Mouse (Mus musculus) cerebellum, adult 11 months (tissue): Measurements from ENCODE around the gene Ttll9.
A peak's percentile ranks its signal among the peaks of the same experiment; 100 is the strongest.

ENCODE experiments used
- DNase-seq: peaks from one replicate; pipeline ENCODE4 v3.0.0; 2022

Gene Ttll9

GRCm38 (mm10) chr2:152962091-152962793, at the start of gene Ttll9:
Gene Ttll9, plus strand, starts transcription at chr2:152962485.
- peak; percentile 69 for DNase-seq

DNA sequence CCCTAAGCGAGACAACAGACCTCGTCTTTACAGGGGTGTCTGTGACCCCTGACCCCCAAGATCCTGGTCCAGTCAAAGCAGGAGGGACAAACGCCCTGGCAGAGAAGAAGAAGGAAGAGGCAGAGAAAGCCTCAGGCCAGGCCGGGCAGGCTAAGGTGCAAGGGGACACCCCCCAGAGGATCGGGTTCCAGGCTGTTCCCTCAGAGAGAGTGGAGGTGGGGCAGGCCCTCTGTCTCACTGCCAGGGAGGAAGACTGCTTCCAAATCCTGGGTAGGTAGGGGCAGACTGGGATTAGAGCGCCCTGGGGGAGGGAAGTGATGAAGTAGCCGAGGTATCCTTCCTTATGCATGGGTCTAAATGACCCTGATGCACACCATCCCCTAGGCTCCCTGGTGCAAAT, 48.8 kb upstream of the Ttll9 start:
- DNase-seq, result no peak

- peak; percentile 85 for DNase-seq
These were observed 47.8 kb upstream of the Ttll9 start for GRCm38 (mm10) chr2:152914310-152915120.

GRCm38 (mm10) chr2:152915453-152915852, 46.8 kb upstream of the Ttll9 start:
- DNase-seq, result no peak

GRCm38 (mm10) chr2:152916111-152916510, 46.2 kb upstream of the Ttll9 start:
- DNase-seq, result no peak

GRCm38 (mm10) chr2:152917671-152918070, 44.6 kb upstream of the Ttll9 start:
- no peak for DNase-seq

DNA sequence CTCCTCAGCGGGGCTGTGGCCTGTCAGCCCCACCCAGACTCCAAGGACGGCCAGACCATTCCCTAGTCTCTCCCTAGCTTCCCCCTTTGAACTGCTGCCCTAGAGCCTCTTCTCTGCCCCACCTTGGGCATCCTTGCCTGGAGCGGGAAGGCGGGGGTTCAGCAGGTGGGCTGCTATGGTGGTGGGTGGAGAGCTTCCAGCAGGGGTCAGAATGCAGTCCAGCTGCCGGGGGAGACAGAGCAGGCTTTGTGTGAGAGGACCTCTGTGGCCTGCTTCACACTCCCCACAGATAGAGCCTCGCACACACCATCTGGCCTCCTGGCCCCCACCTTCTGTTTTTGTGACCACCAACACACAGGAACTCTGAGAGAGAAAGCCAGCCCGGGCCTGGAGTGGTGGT, 39.9 kb upstream of the Ttll9 start:
- DNase-seq, result no peak

DNA sequence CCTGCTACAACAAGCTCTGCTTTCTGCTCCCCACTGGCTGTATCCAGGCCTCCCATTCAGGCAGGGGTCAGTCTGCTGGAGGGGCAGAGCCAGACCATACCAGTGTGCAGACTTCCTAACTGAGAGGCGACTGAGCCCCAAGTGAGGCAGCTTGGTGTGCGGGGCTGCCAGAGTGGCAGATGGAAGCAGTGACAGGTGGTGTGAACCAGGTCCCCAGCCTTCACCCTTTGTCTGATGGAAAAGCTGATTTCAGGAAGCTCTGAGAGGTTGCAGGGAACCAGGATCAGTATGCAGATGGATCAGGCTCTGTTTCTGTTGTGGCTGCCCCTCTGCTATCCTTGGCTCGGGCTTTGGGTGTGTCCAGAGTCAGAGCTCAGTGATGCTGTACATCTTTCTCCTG, 38.7 kb upstream of the Ttll9 start:
- peak; percentile 57 for DNase-seq

DNA sequence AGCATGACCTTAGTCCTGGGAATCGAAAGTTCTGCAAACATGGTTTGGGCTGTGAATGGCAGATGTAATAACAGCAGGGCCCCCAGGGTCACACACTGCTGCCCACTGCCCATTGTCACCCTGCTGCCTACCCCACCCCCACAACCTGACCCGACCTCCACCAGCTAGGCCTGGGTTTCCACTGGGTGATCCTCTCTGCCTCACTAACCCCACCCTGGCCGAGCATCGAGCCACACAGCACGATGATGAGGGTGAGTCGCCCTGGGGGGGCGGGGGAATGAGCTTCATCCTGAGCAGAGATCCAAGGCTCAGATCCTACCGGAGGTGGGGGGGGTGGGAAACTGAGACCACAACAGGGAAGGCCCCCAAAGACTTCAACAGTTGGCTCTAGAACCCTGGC, 38.2 kb upstream of the Ttll9 start:
- no peak for DNase-seq

- DNase-seq, result no peak
These were observed 37.7 kb upstream of the Ttll9 start for GRCm38 (mm10) chr2:152924543-152924942.

DNA sequence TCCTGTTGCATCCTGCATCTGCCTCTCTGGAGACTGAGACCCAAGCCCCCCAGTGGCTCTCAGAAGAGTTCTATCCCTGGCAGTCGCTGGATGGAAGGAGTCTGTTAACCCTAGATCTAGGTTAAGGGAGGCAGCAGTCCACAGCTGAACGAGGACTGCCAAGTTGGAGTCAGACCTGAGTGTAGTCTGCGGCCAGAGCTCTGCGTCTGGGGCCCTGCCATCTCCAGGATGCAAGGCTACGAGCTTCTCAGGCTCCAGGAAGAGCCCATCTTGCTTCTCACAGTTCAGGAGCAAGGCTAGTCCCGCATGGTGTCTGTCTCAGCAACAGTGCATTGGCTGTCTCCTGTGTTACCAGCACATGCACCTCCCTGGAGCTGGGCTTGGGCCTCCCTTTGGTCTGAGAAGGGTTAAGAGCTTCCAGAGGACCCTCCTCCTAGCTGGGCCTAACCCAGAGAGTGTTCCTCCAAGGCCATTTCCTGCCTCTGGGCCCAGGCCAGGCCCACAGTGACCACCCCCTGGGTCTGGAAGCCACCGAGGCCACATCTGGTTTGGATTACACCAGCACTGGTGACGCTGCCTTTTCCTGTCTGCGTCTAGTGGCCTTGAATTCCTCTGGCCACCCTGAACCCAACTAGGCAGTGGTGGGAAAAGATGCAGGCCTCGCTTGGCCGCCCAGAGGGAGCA, 37.0 kb upstream of the Ttll9 start:
- no peak for DNase-seq

- DNase-seq, result no peak
These were observed 35.4 kb upstream of the Ttll9 start for GRCm38 (mm10) chr2:152926896-152927295.

DNA sequence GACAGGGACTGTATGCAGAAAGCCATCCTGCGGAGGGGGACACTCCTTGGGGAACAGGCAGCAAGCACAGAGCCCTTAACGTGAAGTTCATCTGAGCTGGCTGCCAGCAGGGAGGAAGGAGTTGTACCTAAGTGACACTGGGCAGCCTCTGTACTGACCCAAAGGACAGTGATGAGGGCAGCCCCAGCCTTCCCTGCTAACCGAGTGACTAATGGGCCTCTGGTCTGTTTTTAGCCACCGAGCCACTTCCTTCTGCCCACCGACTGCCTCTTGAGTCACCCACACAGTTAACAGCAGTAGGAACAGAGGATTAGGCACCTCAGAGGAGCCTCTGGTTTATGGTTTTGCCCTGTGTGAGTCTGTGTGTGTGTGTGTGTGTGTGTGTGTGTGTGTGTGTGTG, 34.9 kb upstream of the Ttll9 start:
- no peak for DNase-seq

GRCm38 (mm10) chr2:152928219-152928987, 33.9 kb upstream of the Ttll9 start:
- no peak for DNase-seq

DNA sequence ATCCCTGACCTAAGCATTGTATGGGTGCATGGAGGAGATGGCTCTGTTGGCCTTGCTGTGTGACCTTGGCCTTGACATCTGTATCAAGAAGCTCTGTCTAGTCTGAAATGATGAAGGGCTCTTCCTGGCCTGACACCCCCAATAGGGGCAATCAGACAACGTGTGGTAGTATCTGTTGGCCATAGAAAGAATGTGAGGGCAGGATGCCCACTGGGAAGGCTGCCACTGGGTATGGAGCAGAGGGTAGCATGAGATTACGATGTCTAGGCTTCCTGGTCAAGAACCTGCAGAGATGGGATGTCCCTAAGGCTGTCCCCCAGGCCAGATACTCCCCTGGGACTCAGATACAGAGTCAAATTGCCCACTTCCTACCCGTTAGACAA, 33.3 kb upstream of the Ttll9 start:
- DNase-seq, result no peak

- no peak for DNase-seq
These were observed 32.0 kb upstream of the Ttll9 start for GRCm38 (mm10) chr2:152930276-152930675.

DNA sequence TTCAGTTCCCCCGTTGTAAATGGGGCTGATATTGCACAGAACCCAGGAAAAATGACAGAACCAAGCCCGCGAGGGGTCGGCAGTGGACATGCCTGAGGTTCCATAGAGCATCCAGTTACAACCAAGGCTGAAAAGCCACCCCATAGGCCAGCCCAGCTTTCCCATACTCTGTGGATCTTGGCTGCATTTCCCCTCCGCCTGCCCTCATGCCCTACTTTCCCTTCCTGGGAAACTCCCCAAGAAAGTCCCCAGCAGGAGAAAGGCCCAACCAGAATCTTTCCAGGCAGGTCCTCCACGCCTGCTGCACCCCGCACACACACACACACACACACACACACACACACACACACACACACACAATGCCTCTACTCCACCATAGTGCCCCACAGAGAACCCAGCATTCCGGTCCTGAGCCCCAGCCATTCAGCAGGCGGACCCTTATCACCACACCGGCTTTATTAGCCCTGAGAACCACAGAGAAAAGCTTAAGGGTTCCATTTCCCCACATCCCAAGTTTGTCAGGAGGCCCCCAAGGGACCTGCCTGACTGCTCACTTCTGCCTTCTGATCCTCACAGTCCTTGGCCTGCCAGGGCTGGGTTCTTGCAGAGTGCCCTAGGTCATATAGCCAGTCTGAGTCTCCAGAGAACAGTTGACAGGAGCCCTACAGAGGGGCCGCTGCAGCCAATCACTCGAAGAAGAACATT, 30.7 kb upstream of the Ttll9 start:
- DNase-seq, result no peak

- no peak for DNase-seq
These were observed 29.2 kb upstream of the Ttll9 start, which contains the start of gene Foxs1 for GRCm38 (mm10) chr2:152933048-152933447. Gene Foxs1, minus strand, starts transcription at chr2:152933208.

DNA sequence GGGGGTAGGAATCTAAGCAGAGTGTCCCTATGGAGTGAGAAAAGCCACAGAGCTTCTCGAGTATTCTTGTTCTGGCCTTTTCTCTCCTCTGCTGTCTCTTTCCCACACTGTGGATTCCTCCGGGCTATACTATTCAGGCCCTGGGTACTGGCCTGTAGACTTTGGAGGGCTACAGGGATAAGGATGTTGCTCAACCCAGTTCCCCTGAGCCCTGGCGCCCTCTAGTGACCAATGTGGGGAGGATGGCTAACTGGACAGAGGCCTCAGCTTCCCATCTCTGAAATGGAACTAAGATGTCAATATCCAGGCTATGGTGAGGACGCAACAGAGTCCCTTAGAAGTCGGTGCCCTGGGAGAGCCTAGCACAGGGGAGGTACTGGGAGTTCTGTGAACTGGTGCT, 28.7 kb upstream of the Ttll9 start:
- peak; percentile 53 for DNase-seq

DNA sequence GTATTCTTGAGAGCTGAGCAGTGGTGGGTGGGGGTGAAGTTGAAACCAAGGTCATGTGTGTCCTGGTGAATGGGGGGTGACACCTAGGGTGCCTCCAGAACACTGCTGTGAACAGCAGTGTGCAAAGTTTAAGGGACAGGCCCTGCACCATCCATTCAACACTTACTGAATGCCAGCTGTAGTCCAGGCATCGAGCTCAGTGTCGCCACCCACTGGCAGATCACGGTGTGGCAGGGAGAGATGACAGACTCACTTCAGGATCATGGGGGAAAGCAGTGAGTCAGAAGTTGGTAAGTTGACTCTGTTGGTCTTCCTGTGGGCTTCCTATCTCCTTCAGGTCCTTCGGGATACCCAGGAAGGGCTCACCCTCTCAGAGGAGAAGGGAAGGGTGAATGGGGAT, 22.4 kb upstream of the Ttll9 start:
- no peak for DNase-seq

- no peak for DNase-seq
These were observed 21.2 kb upstream of the Ttll9 start for GRCm38 (mm10) chr2:152941106-152941505.

- no peak for DNase-seq
These were observed 20.5 kb upstream of the Ttll9 start for GRCm38 (mm10) chr2:152941776-152942175.
